Mouse (Mus musculus) thymus, postnatal 10 days (tissue): ENCODE data around the gene Gm20388.
A peak's percentile ranks its signal among the peaks of the same experiment; 100 is the strongest.

ENCODE experiments used
- DNase-seq, 2 experiments: peaks; one replicate each; pipeline ENCODE4 v3.0.0; 2021; ENCODE audit warnings: low spot score in 2 of 2

Gm20388 gene

DNA sequence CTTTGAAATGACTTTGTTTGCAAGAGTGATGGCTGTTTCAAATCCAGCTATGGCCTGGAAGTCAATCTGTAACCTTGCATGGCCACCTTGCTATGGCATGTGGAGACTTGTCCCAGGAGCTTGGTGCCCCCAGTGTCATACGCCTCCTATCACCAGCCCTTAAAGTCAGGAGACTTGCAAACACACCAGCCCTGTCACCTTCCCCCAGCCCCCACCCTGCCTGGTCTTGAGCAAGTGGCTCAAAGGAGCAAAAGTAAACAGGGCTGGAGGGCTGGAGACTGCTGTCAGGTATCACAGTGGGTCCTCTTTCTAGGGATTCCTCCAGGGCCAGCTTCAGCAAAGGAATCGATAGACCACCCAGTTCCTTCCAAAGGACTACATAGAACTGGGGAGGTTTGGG lies 2400.5 kb downstream of the Gm20388 start:
- no peak for DNase-seq

DNA sequence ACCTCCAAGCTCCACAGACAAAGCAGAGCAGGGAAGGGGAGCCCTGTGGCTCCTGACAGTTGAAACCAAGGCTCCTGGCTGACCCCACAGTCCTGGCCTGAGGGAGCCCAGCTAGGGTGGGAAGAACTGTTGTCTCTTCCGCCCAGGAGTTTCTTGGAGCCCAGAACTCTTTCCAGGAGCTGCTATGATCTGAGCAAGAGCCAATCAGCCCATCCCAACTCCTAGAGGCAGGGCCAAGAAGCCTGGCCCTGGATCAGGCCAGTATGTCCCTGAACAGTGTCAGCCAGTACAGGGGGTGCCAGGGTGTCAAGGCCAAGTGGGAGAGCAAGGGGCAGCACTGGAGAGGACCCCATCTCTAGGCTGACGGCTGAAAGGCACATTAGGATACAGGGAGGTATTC lies 2401.9 kb downstream of the Gm20388 start:
- no peak for DNase-seq

DNA sequence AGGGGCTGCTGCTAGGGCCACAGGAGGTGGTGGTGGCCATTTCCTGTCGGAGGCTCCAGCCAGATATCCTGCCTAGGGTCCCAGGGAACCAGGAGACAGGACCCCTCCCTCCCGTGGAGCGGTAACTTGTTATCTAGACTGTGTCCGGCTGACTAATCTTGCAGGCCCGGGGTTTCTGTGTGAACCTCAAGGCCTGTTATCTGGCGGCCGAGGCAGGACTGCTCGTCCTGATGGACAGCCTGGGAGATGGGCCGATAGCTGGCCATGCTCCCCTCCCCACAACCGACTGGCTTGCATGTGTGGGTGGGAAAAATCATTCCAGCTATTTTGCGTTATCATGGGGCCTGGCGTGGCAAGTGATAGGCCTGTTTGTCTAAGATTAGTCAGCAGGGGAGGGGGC lies 2402.7 kb downstream of the Gm20388 start:
- DNase-seq: no peak

DNA sequence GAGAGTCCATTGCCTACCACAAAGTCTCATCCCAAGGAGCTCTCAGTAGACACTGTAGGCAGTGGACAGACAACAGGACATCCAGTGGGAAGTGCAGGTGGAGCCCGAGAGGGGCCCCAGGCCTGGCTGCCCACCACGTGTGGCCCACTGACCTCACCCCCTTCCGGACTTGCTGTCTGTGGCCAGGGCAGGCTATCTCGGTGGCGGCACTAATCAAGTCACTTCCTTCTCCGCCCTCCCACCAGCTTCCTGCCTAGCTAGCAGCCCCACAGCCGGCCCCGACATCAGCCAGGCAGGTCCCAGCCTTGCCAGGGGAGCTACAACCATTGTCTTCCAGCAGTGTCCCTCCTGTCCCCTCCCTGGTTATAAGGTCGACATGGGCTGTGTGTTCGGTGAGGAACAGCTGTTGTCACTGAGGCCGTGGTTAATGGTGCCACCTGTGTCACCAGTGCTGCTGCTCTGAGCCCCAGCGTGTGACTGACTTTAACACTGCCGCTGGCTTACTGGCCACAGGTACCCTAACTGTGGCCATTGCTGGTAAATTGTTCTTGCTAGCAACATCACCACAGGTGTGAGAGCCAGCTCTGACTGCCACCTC lies 2404.4 kb downstream of the Gm20388 start:
- no peak for DNase-seq

DNA sequence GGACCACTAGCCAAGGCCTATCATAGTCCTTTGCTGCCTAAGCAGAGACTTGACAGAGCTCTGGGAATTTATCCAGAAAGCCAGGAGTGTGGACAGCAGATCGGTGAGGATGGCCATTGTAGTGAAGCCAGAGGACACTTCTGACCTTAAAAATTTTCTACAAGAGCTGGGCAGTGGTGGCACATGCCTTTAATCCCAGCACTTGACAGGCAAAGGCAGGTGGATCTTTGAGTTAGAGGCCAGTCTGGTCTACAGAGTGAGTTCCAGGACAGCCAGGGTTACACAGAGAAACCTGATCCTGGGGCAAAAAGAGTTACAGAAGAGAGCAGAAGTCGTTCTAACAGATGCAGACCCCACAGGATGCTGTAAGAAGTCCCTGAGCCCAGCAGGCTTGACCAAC lies 2405.8 kb downstream of the Gm20388 start:
- DNase-seq: no peak

DNA sequence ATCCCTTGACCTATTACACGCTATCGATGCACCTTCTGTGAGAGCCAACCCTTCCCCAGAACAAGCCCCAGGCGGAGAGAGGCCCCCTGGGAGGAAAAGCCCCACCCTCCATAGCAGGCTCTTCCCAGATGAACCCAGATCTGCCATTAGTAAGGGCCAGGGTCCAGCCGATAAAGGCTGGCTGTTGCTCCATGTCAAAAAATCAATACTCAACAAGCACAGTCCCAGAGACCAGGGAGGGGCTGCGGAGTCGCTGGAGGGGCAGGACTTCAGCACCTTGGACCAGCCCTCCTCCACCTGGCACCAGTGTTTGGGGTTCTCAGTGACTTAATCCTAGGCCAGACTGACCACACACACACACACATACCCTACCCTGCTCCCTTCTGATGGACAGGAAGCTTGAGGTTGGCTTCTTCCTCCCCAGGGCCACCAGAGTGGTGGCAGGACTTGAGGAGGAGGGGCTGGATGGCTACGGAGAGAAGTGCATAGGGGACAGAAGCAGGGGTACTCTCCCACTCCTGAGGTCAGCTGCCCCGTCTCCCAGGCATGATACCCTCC lies 2407.4 kb downstream of the Gm20388 start:
- no peak for DNase-seq

DNA sequence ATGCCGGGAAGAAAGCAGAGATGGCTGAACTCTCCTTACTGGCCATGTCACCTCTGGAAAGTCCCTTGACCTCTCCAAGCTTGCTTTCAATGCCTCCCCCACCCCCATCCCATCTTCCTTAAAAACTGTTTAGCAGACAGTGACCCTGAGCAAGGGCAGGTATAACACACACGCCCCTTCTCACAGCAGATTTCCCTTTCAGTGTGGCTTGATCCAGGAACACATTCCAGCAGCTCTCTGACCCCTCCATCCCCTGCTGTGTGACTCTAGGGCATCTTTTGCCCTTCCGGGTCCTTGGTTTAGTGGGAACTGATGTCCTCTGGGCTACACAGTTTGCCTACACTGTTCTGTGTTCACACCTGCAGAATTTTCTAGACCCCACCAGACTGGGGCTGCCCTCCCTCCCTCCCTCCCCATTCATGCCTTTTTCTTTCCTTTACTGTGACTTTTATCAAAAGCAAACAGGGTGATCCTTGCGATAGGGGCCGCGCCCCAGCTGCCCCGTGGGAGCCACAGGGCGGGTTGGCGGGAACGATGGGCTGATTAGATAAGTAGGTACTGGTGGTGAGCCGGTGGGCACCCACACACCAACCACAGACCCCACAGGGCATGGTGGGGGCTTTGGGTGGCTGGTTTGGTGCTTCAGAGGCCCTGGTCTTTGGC lies 2408.5 kb downstream of the Gm20388 start:
- no peak for DNase-seq

DNA sequence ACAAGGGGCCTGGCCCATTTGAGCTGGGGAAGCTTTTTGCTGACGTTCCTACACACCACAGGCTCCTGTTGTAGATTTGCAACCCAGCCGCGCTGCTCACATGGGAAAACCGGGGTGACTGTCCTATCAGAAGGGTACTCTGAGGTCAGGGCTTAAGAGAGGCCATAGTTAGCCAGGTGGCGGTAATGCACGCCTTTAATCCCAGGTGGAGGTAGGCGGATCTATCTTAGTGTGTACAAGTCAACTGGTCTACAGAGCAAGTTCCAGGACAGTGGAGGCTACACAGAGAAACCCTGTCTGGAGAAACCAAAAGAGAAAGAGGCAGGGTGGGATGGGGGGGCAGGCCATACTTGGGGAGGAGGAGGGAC lies 2409.1 kb downstream of the Gm20388 start:
- no peak for DNase-seq

DNA sequence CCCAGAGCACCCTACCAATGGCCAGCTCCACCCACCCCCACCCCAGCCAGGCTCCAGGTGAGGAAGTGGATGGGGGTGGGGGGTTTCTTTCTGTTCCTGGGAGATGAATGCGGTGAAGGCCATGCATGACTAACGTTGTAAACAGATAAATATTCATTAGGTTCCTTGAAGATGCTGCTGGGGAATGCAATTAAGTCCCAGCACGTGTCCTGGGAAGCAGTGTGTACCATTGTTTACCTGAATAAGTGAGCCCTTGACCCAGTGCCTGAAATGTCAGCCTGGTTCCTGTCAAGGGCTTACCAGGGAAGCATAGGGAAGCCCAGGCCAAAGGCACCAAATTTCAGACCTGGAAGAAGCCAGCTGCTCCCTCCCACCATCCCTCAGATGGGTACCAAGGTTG lies 2409.9 kb downstream of the Gm20388 start:
- no peak for DNase-seq

DNA sequence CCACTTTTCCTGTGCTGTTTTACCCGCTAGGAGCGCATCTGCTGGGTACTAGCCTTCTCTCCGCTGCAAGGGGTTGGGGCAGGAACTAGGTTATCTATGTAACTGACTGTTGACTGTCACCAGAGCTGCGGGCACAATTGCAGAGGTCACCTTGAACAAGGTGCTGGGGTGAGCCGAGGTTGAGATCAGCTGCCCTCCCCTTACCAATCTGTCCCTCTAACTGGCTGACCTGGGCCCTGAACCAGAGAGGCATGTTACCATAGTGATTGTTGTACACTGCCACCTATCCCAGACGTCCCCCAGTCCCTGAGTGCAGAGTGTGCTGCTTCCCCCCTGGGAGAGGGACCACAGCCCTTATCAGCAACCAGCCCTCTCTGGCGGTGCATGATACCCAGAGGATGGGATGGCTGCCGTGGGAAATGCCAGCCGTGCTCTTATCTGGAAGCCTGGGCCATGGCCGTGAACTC lies 2410.8 kb downstream of the Gm20388 start:
- DNase-seq: no peak

DNA sequence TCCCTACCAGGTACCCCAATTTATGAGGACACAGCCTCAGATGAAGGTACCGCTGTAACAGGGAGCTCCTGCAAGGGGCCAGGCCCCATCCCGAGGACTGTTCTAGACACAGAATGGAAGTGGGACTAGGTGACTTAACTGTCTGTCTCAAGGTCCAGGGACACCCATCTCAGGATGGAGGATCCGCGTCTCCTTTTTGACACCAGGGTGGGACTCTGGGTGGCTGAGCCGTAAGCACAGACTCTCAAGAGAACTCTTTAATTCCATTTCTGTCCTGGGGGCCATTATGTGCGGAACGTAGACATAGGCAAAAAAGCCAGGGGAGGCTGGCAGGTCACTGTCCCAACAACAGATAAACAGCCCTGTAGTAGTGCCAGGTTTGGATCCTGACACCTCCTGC lies 2411.5 kb downstream of the Gm20388 start:
- no peak for DNase-seq

DNA sequence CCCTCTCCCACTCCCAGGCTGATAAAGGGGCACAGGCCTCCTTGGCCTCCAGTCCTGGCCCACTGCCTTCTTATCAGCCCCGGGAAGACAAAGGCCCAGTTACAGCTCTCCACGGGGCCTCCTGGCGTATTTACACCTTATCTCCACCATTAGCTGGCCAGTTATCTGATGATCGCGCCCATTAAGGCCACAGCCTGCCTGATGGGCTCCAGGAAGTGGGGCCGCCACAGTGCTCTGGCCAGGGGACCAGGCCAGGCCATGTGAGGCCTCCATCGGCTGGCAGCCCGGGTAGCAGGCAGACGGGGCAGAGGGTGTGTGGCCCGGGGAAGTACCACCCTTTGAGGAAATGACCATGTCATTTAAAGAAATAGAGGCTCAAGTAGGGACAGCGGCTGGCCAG lies 2412.2 kb downstream of the Gm20388 start:
- DNase-seq: no peak

DNA sequence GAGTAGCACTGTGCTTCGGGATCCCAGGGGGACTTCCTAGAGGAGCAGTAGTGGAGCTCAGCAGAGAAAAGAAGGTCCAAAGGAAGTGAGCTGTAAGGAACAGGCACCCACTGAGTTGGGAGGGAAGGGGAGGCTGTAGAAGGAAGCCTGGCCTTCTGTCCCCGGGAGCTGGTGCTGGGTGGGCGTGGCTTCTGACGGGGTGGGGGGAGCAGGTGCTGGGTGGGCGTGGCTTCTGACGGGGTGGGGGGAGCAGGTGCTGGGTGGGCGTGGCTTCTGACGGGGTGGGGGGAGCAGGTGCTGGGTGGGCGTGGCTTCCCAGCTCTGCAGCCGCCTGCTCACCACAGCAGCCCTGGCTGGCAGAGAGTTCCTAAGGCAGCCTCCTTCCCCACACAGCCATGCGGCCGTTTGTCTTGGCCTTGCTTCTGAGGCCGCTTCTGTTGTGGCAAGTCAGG lies 2413.3 kb downstream of the Gm20388 start:
- DNase-seq: peak; percentile 24 to 50

DNA sequence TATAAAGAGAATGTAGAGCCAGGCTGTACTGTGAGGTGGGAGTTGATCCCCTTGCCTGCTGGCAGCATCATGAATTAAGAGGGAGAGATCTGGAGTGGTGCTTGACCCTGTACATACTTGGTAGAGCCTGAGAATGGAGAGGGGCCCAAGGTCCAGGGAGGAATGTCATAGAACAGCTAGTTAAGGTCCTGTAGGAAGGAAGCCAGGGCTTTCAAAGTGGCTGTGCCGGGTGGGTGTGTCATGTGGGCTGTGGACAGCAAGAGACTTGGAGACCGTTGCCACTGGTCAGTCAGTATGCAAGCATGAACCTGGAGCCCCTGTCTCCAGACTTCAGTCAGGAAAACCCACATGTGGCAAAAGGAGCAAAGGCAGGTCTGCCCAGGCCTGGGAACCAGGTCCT lies 2414.6 kb downstream of the Gm20388 start:
- no peak for DNase-seq

DNA sequence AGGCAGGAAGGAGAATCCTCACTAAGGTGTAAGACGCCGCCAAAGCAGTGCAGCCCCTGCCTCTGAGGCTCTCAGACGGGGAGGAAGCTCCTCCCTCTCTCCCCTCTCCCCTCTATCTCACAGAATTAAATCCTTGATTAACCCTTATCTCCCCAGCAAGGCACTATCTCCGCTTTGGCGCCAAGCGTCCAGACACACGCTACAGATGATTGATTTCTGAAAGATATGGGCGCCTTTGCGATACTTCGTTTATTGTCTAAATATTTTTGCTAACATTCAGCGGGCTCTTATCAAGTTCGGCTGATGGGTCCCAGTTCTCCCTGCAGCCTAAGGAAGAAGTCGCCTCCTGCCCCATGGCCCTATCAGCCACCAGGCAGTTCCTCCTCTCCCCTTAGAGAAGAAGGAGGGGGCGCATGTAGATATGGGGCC lies 2415.5 kb downstream of the Gm20388 start:
- no peak for DNase-seq

DNA sequence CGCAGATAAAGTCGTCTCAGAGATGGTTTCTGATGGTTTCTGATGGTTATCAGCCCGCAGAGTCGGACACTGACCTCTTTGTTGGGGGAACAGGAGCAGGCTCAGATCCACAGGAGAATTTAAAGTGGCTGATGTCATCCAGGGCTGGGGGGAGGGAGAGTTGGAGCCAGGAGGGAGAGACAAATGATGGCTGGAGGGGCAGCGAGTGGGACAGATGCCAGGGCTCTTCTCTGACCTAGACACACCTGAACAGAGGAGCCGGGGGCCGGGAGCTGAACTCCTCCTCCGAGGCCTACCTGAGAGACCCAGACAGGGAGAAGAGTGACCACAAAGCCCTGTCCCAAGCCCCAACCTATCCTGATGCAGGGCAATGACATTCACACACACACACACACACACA lies 2418.4 kb downstream of the Gm20388 start:
- no peak for DNase-seq

DNA sequence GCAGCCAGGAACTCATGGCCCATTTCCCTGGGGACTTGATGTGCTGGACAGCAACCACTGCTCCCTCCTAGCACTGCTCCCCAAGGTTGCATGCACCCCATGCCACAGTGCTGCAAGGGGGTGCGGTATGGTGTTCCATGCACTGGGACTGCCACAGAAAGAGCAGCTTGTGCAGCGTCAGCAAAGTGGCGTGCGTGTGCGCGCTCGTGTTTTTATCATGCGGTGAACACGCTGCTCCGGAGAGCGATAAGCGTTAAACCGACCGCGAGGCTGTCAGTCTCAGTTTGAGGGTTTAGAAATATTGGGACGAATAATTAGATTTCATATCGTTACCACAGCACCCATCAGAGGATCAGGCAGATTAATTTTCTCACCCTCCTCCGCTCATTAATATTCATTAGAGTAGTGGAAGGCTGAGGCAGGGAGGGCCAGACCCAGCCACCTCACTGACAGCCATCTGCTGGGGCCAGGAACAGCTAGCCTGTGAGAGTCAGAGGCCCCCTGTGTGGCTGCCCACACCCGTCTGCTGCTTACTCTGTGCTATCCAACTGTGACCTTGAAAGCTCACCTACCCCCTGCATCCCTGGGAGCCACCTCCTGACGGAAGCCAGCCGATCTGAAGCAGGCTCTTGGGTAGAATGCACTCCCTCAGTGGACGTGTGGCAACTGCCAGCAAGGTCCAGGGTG lies 2419.1 kb downstream of the Gm20388 start:
- DNase-seq: no peak

DNA sequence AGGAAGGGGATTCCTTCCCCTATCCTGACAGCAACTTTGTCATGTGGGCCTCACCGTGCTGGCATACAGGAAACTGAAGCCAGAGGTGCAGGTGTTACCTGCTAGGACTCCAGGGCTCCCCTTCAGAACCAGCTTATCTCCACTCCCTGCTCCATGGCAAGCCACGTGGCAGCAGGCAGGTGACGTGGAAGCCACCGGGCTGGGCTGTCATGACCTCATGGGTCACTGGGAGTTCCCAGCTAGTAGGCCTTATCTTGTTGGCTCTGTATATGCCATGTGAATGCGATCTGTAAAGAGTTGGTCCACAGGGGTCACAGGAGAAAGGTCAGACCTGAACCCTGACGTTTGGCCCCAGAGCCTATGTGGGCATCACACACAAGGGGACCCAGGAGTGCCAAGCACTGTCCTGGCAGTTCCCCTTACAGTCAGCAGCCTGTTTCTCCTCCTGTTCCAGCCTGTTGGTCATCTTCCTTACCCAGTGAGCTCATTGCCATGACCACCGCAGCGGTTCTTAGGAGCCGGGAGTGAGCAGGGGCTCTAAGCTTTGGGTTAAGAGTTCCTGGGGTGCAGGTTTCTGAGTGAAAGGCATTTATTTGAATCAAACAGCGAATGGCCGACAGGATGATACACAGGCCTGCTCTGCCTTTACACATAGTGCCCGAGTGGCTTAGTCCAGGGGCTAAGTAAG lies 2419.9 kb downstream of the Gm20388 start:
- no peak for DNase-seq

DNA sequence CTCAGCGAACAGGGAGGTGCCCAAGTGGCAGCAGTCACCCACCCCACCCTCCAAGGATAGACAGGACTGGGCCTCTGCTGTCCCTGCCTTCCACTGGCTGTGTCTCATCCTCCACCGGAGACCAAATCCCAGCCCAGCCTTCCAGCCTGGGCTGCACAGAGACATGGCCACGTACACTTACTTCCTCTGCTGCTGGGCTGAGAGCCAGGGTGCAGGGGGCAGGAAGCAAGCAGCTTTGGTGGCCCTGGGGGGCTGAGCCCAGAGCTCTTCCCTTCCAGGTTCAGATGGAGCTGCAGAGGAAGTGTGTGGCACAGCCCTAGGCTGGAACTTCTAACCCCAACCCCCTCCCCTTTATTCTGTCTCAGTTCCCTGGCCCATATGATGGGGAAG lies 2420.5 kb downstream of the Gm20388 start:
- no peak for DNase-seq

DNA sequence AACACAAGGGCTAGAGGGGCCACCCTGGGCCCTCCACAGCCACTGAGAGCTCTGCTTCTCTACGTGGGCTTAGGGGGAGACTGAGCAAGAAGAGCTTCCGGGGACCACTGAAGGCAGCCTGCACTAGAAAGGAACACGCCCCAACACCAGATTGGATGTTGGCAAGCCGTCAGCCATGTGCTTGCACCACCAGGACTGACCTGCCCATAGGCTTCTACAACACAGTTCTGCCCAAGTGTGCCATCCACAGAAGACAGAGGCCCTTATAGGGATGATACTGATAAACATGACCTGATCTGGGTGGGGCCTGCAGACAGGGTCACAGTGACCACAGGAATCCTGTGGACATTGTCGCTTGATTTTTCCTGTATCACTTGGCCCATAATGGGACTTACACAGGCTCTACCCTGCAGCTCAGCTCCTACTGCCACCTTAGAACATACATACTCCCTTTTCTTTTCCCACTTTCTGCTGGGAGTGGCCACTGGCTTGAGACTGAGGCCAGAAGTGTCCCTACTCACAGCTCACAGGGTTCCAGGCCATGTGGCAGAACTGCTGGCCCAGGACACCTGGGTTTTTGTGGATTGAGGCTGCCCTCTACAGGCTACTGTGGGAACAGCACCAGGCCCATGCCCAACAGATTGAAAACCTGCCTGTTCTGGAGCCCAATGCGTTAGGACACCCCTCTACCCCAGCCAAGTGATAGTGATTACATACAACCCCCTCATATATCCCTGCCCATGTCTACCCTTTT lies 2422.3 kb downstream of the Gm20388 start:
- peak; percentile 69 to 83 for DNase-seq

DNA sequence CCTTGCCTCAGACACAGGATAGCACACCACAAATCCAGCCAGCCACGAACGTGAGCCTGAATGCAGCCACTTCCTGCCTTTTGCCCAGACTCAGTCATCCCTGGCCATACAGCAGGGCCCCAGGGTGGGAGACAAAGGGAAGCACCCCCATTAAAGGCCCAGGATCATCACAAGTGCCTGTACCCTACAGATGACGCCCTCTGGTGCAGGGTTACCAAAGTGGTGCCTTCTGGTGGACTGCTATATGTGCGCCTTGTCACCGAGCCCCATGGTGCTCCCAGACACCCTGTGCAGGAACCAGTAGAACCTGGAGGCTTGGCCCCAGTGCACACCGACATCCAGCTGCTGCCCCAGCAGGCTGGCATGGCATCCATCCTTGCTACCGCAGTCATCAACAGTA lies 2422.9 kb downstream of the Gm20388 start:
- no peak for DNase-seq
